Mouse (Mus musculus) testis, adult 2 months (tissue): ENCODE data around the gene Rnd2. TPM values are rescaled to one million over a fixed set of nuclear protein-coding genes. Genes with fewer than 3 reads are reported as not detected.

Source experiments
- H3K27ac ChIP-seq: fragments of 200-500 bp; 2 replicates; pipeline ENCODE4 v1.5.1; 2012; ENCODE audit warnings: low read depth, low read length; ENCODE audit not compliant: control insufficient read depth, insufficient read depth
- H3K27me3 ChIP-seq: fragments of 200-500 bp; 2 replicates; pipeline ENCODE4 v1.6.1; 2012; ENCODE audit warnings: mild to moderate bottlenecking, low read length, moderate library complexity; ENCODE audit not compliant: control insufficient read depth, insufficient read depth
- H3K36me3 ChIP-seq: fragments of 200-500 bp; 2 replicates; pipeline ENCODE4 v1.6.1; 2012; ENCODE audit warnings: mild to moderate bottlenecking, low read length; ENCODE audit not compliant: control insufficient read depth, insufficient read depth
- H3K4me1 ChIP-seq: fragments of 200-500 bp; 2 replicates; pipeline ENCODE4 v1.6.1; 2012; ENCODE audit warnings: low read length; ENCODE audit not compliant: control insufficient read depth, insufficient read depth
- H3K4me3 ChIP-seq: fragments of 200-500 bp; 2 replicates; pipeline ENCODE4 v1.5.1; 2012; ENCODE audit warnings: low read depth, mild to moderate bottlenecking, low read length, moderate library complexity, mixed read lengths; ENCODE audit not compliant: control insufficient read depth
- CTCF ChIP-seq: fragments of 200-500 bp; IDR thresholded peaks from 2 replicates; pipeline ENCODE4 v1.5.1; 2012; ENCODE audit warnings: low read depth, mild to moderate bottlenecking, inconsistent platforms, low read length, moderate library complexity; ENCODE audit not compliant: control insufficient read depth, insufficient read depth, insufficient replicate concordance
- POLR2A ChIP-seq: fragments of 200-500 bp; IDR thresholded peaks from 2 replicates; pipeline ENCODE4 v1.6.1; 2012; ENCODE audit warnings: low read depth, mild to moderate bottlenecking, inconsistent platforms, low read length, moderate library complexity; ENCODE audit not compliant: control insufficient read depth
- polyA plus RNA-seq: library from polyadenylated mRNA; depleted of rRNA; stranded (reverse); fragments of >200 nt; gene quantifications from 2 replicates; pipeline ENCODE4 v1.2.3, GENCODE M21; 2012

Rnd2 gene
- polyA plus RNA-seq, 1 experiment, result 21.1 TPM

DNA sequence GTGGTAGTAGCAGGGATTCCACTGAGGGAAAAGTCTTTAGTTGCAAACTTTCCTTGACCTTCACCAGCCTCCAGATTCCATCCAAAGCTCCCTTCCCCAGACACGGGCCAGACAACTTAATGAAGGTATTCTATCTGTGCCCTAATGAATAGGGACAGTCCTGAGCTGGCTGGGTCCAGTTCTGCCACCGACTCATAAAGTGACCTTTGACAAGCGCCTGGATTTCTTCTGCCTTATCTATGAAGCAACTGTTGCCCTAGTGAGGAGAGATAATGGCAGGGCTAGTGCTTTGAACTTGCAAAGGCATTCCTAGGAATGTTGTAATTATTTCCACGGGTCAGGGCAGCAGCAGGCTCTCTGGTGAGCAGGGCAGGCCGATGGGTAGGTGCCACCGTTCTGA lies 16.1 kb downstream of the Rnd2 start:
- Histone ChIP-seq H3K36me3 (no peaks in the 10 kb centered on the region), H3K27me3 (no peaks in the 10 kb centered on the region), H3K27ac (no peak overlapping the region), H3K4me1 (peaks cover 8% of the 10 kb centered on the region), H3K4me3 (no peak overlapping the region)
- TF ChIP-seq POLR2A, result no peak
- no peak for TF ChIP-seq CTCF

DNA sequence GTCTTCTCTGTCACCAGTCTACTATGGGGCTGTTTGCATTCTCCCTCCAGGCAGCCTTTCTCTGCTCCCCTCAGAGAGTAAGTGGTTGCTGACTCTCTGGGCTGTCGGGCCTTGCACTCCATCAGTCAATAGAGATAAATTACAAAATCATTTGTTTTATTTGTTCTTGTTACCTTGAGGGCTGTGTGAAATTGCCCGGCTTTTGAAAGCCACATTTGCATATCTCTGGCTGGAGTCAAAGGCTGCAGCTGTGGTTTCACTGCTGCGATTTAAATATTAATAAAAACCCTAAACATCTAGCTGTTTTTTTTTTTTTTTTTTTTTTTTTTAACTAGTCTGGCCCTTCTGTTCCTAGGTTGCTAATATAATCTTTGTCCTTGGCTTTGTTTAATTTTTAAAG lies 19.0 kb downstream of the Rnd2 start:
- TF ChIP-seq CTCF (no peak), POLR2A (no peak)

DNA sequence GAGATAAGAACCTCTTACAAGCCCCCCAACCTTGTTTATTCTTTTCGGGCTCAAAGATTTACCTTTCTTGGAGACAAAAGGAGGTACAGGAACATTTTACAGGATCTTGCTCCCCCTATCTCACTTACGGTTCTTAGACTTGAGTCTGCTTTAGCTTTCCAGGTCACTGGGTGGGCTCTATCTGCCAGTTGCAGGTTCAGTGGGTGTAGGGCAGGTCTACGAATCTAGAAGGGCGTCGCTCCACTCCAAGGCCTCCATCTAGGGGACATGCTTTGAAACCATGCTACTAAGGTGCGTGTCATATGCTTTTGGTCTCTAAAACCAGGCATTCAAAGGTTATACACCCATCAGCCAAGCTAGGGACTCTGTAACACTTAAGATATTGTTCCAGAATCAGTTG lies 19.4 kb downstream of the Rnd2 start:
- Histone ChIP-seq H3K36me3 (no peaks in the 10 kb centered on the region), H3K27me3 (no peaks in the 10 kb centered on the region), H3K4me1 (peaks cover 2% of the 10 kb centered on the region; the same call in 1 of the 2 replicates), H3K4me3 (no peak overlapping the region), H3K27ac (no peak overlapping the region)
- TF ChIP-seq POLR2A (no peak), CTCF (no peak)

More for the DNA sequence above, 19.0 kb downstream of the Rnd2 start:
- Histone ChIP-seq H3K36me3 (no peaks in the 10 kb centered on the region), H3K4me3 (no peak overlapping the region), H3K27ac (0 out of 2 replicates have a peak overlapping the region, but pooled peaks have one; percentile 25), H3K4me1 (peaks cover 5% of the 10 kb centered on the region), H3K27me3 (no peaks in the 10 kb centered on the region)

DNA sequence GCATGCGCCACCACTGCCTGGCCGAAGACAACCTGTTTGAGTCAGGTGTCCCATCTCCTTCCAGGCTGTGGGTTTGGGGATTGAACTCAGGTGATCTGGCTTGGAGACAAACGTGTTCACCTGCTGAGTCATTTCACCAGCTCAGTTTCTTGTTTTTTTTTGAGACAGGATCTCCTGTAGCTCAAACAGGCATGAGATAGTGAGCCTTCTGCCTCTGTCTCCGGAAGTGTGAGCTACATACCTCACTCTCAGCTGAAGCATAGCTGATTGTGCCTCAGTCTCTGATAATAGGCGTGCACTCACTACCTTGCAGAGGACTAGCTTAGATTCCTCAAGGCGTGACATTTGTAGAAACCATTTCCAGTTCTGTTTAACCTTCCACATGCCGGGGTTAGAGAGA lies 20.0 kb downstream of the Rnd2 start:
- H3K4me1 ChIP-seq, result peaks cover 2% of the 10 kb centered on the region; the same call in 1 of the 2 replicates
- H3K27me3 ChIP-seq, result no peaks in the 10 kb centered on the region
- no peak for TF ChIP-seq CTCF
- no peak for TF ChIP-seq POLR2A
- H3K4me3 ChIP-seq, result no peak overlapping the region
- no peaks in the 10 kb centered on the region for H3K36me3 ChIP-seq
- peak overlapping the region; percentile 51 for H3K27ac ChIP-seq

DNA sequence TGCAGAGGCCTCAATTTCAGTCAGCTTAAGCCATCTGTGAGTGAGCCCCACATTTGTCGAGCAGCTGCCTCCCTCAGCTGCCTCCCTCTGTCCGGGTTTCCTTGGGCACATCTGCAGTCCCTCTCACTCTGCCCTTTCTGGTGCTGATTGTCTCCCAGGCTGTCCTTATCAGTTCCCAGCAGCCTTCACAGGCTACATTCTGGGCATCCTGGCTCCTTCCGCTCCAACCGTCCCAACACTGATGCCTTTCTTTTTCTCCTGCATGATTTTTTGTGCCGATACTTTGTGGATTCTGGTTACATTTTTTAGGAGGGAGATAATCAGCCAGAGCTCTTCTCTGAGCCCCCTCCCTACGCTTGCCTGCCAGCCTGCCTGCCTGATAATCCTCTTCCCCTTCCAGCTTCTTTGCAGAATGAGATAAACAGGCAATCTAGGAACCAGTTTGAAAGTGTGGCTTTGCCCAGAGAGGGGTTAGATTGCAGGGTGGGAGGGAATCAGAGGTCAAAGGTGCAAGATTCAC lies 20.8 kb downstream of the Rnd2 start:
- Histone ChIP-seq H3K27ac (no peak overlapping the region; the same call in 1 of the 2 replicates), H3K4me3 (no peak overlapping the region), H3K36me3 (no peaks in the 10 kb centered on the region), H3K4me1 (peaks cover 2% of the 10 kb centered on the region; the same call in 1 of the 2 replicates), H3K27me3 (no peaks in the 10 kb centered on the region)
- TF ChIP-seq POLR2A, result no peak
- no peak for TF ChIP-seq CTCF

DNA sequence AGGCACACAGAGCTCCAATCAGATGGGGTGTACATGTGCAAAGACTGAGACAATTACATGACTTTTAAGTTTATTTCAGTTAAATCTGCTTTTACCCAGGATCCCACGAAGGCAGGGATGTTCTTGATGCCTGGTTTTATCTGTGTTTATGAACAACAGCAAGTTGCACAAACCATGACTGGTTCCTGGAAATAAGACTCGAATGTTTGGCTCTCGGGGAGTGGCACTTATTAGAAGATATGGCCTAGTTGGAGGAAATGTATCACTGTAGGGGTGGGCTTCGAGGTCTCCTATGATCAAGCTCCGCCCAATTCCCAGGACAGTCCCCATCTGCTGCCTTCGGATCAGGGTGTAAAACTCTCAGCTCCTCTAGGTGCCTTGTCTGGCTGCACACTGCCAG lies 21.3 kb downstream of the Rnd2 start:
- peak overlapping the region; percentile 26; the same call in 1 of the 2 replicates for H3K27ac ChIP-seq
- H3K4me3 ChIP-seq, result no peak overlapping the region
- H3K27me3 ChIP-seq, result no peaks in the 10 kb centered on the region
- no peak for TF ChIP-seq CTCF
- TF ChIP-seq POLR2A, result no peak
- no peaks in the 10 kb centered on the region for H3K36me3 ChIP-seq
- H3K4me1 ChIP-seq, result peaks cover 1% of the 10 kb centered on the region; the same call in 1 of the 2 replicates

DNA sequence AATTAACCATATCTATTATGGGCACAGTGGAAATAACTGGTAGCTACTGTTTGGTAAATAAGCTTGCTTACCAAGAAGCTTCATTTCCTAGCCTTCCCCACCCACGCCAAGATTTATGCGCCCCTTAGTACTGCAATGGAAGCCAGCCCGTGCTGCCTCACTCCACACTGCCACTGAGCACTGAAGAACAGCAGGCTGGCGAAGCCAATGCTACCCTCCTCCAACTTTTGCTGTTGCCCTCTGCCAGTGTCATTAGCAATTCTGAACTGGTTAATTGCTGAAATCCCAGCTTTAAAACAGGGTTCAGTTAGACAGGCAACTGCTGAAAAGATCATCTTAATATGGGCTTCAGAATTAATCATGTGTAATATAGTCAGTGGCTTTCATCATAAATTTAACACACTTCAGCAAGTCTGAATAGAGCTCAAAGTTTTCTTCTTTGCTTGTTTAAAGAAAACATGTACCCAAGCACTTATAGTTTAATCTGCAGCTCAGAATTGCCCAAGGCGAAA lies 41.5 kb downstream of the Rnd2 start:
- H3K36me3 ChIP-seq, result no peaks in the 10 kb centered on the region
- no peak overlapping the region for H3K4me3 ChIP-seq
- H3K4me1 ChIP-seq, result no peaks in the 10 kb centered on the region
- no peak overlapping the region for H3K27ac ChIP-seq
- H3K27me3 ChIP-seq, result no peaks in the 10 kb centered on the region
- no peak for TF ChIP-seq POLR2A
- TF ChIP-seq CTCF, result no peak
